Mouse (Mus musculus): ENCODE results near the gene Cdh3.

DNA sequence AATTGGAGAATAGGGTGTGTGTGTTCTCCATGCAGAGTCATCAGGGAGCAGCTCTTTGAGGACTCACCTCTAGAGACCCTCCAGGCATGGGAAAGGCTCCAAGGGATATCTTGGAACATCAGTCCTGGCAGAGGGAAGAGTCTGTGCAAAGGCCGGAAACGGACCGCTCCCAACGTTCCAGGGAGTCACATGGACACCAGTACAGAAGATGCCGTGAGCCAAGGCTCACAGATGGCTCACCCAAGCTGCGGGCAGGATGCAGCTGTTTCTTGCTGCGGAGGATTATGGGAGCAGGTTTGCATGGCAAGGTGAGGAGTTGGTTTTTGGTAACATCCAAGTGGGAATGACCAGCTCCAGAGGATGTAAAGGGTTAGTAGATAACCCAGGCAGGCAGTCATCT is 6.5 kb upstream of the Cdh3 start:
- TF ChIP-seq POLR2A (IDR thresholded peaks at IDR 0.05; ENCODE audit: borderline replicate concordance, extremely low read depth, insufficient read depth, insufficient read length, poor library complexity, severe bottlenecking): no peak
- no peak for TF ChIP-seq CTCF (IDR thresholded peaks at IDR 0.05; ENCODE audit: borderline replicate concordance, extremely low read depth, insufficient read depth, insufficient read length)
